Mouse (Mus musculus) thymus, postnatal 14 days (tissue): ENCODE results near the gene Nfatc2ip.
"Not testable (repeated sequence)": the region's sequence is repeated elsewhere in the genome, so short reads cannot be mapped to it uniquely, and the experiment has no call there.

Experiments
- DNase-seq: peaks from one replicate; pipeline ENCODE4 v3.0.0; 2021

Gene Nfatc2ip

GRCm38 (mm10) chr7:126402518-126402917 lies 6.0 kb upstream of the Nfatc2ip start:
- DNase-seq = not testable (repeated sequence)

- peak; percentile 92 for DNase-seq
Measured at GRCm38 (mm10) chr7:126399548-126399947, 3.0 kb upstream of the Nfatc2ip start.

- DNase-seq = no peak
Measured at GRCm38 (mm10) chr7:126397822-126398221, 1.3 kb upstream of the Nfatc2ip start.

GRCm38 (mm10) chr7:126397221-126397620 lies 684 bp upstream of the Nfatc2ip start:
- DNase-seq = no peak

DNA sequence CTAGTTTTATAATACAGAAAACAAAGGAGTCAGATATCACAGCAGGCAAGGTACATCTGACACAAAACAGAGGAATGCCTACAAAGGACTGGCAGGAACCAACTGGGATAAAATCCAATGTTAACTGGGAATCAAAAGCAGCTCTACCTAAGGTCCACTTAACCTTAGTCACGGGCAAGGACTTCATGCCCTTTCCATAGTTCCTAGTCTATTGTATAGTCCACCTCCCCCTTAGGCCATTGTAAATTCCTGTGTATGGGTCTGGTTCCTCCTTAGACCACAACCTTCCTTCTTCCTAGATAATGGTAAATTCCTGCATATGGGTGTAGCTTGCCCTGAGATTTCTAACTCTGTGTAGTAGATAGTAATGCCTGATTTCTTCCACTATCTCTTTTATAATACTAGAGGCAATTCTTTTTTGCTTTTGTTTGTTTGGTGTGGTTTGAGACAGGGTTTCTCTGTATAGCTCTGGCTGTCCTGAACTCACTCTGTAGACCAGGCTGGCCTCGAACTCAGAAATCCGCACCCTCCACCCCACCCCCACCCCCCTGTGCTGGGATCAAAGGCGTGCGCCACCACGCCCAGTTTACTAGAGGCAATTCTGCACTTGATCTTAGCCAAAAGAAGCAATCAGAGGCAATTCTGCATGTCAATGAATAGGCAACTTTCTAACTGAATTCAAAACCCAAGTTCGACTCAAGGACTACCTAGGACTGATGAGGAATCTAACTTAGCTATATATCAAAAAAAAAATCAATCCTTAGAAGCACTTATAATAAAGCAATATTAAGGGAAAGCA lies 4.3 kb downstream of the Nfatc2ip start:
- not testable (repeated sequence) for DNase-seq

DNA sequence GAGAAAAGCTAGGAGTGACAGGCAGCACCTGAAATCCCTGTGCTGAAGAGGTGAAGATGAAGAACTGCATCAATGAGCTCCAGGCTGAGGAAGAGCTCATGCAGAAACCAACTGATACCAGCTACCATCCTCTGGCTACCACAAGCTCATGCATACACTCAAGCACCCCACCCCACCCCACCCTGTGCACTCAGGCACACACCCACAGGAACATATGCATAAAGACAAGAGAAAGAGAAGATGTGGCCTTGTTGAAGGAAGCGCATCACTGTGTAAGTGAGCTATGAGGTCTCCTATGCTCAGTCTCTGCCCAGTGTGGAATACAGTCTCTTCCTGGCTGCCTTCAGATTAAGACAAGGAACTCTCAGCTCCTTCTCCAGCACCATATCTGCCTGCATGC lies 8.4 kb downstream of the Nfatc2ip start:
- no peak for DNase-seq

GRCm38 (mm10) chr7:126383565-126383964 lies 13.0 kb downstream of the Nfatc2ip start:
- no peak for DNase-seq

GRCm38 (mm10) chr7:126377278-126378158 lies 19.0 kb downstream of the Nfatc2ip start, which contains the start of gene Spns1:
Spns1 (minus strand) TSS chr7:126377450.
- peak; percentile 95 for DNase-seq

- DNase-seq = no peak
Measured at GRCm38 (mm10) chr7:126376903-126377277, 19.6 kb downstream of the Nfatc2ip start.

GRCm38 (mm10) chr7:126375012-126375411 lies 21.5 kb downstream of the Nfatc2ip start:
- no peak for DNase-seq

GRCm38 (mm10) chr7:126374526-126374925 lies 22.0 kb downstream of the Nfatc2ip start:
- DNase-seq = no peak

DNA sequence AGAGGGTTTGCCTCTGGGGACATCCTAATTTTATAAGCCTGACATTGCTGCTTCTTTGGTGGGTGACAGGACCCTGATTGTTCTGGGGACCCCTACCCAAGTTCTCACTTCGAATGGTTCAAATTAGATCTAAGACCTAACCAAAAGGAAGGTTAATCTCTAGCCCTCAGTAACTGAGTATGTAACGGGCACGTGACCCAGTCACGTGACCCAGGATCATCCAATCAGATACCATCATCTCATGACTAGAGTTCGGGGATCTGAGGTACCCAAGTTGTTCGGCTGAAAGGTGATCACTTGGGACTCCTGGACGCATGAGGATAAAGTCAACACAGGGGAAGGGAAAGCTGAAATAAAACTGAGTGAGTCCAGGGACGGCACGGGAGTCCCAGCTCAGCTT lies 23.5 kb downstream of the Nfatc2ip start:
- no peak for DNase-seq

DNA sequence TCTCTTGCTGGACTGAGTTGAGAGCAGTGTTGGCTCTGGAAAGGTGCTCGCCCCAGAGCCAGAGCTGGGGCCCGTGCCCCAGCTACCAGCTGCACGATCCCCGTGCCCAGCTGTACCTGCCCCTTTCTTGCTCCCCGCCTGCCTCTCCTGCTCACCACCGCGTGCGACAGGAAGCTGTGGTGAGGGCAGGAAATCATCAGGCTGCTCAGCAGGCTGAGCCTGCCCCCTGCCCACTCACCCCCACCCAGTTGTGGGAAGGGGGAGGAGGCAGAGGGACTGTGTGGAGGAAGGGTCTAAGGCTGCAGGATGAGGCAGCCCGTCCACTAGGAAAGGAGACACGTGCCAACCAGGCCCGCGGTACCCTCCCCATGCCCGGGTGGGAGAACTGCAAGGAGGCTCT lies 27.1 kb downstream of the Nfatc2ip start, which contains the start of gene Lat:
TSS of gene Lat (minus strand) at position 178 of the 400 bp plus-strand sequence.
- DNase-seq = peak; percentile 96

GRCm38 (mm10) chr7:126368367-126368766 lies 28.2 kb downstream of the Nfatc2ip start:
- peak; percentile 64 for DNase-seq

- DNase-seq = peak; percentile 58
Measured at GRCm38 (mm10) chr7:126367636-126368035, 28.9 kb downstream of the Nfatc2ip start.

DNA sequence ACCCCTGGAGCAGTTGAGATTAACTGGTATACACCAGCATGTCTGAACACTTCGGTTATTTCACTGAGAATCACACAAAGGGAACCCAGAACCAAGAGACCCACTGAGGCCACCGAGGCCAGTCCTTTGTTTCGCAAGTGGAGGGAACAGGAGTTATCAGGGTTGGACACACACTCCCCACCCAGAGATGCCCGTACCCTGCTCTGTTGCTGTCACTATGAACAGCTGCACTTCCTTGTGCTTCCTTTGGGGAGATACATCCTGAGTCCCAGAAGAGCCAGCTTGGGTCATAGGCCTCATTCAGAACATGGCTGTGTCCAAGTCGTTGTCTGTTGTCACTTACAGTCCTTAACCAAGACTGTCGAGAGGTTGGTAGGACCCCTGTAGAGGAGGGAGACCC lies 33.5 kb downstream of the Nfatc2ip start:
- peak; percentile 3 for DNase-seq

DNA sequence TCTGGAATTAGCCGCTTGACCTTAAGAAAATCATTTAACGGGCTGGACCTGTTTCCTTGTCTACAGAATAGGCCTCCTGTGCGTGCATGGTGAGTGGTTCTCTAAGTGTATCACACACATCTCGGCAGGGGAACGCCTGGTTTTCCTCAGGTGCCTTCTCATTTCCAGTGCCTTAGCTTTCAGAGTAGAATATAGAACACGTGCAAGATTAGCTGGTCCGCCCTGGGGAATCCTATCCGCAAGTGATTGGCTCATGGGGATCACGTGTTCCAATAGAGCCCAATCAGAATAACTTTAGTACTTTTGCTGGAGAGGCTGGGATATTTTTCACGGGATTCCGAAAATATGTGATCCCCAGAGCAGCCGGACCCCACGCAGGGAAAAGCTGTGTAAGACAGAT lies 37.5 kb downstream of the Nfatc2ip start:
- DNase-seq = no peak

GRCm38 (mm10) chr7:126358413-126358812 lies 38.1 kb downstream of the Nfatc2ip start:
- no peak for DNase-seq

- no peak for DNase-seq
Measured at GRCm38 (mm10) chr7:126357838-126358237, 38.7 kb downstream of the Nfatc2ip start.

- peak; percentile 54 for DNase-seq
Measured at GRCm38 (mm10) chr7:126356793-126357591, 39.5 kb downstream of the Nfatc2ip start.

- no peak for DNase-seq
Measured at GRCm38 (mm10) chr7:126355847-126356597, 40.5 kb downstream of the Nfatc2ip start.
